Mouse (Mus musculus): ENCODE data around the gene Psmd13.
A peak's percentile ranks its signal among the peaks of the same experiment; 100 is the strongest.

The Psmd13 gene

DNA sequence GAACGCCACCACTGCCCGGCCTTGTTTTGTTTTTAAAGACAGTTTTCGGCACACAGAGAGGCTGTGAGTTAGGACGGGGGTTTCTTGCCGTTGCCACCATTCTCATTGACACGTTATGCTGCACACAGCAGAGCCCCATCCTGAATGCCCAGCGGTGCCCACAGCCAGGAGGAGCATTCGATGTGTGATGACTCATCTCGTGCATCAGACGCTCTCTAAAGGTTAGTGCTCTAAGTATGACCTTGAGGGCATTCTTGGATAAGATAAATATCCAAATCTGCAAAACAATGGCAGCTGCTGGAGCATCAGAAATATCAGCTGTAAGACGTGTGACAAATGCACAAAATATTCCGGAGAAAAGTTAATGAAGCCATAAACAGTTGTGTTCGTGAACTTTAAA lies 25.4 kb downstream of the Psmd13 start:
- DNase-seq (ENCODE audit: low spot score in 2 of 2) = no peak

DNA sequence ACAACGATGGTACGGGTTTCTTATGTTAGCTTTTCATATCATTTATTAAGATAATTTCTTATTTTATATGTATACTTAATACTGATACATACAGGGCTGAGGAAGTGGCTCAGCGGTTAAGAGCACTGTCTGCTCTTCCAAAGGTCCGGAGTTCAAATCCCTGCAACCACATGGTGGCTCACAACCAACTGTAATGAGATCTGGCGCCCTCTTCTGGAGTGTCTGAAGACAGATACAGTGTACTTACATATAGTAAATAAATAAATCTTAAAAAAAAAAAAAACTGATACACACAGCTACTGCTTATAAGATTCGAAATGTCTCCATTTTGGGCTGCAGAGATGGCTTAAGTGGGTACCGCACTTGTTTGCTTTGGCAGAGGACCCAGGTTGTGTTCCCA lies 25.9 kb downstream of the Psmd13 start:
- DNase-seq (ENCODE audit: low spot score in 2 of 2) = no peak

DNA sequence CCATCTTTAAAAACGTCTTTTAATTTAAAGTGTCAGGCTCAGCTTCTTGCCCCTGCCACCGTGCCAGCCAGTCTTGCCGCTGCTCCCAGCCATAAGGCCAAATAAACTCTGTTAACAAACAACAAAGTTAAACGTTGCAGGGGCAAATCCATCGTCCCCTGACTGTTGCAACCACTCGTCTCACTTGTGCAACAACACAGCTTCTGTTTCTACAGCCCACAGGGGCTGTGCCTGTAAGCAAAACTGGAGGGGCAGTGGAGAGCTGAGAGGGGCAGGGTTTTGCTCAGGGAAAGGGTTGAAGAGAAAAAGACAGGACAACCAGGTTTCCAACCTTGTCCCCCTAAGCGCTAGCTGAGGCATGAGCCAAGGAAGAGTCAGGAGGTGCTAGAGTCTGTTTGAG lies 26.4 kb downstream of the Psmd13 start:
- DNase-seq (ENCODE audit: low spot score in 2 of 2) = no peak

DNA sequence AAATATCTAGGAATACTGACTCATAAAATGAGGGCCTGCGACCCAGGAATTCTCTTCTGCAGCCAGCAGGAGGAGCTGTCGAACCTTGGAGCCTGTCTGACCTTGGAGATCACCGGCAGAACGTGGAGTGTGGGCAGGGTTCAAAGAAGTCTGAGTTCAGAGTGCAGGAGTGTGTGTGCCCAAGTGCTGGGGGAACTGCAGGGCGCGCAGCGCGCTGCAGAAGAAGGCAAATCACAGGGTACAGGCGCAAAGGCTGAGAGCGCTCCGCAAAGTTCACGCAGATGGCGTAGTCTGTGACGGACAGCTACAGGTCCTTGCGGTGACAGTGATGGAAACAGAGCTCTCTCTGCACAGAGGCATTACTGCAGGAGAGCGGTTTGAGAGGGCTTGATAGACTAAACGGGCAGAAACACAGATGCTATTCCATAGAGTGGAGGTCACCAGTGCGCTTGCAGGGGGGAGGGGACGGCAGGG lies 26.9 kb downstream of the Psmd13 start:
- peak; percentile 61 to 86 for DNase-seq (ENCODE audit: low spot score in 2 of 2)

DNA sequence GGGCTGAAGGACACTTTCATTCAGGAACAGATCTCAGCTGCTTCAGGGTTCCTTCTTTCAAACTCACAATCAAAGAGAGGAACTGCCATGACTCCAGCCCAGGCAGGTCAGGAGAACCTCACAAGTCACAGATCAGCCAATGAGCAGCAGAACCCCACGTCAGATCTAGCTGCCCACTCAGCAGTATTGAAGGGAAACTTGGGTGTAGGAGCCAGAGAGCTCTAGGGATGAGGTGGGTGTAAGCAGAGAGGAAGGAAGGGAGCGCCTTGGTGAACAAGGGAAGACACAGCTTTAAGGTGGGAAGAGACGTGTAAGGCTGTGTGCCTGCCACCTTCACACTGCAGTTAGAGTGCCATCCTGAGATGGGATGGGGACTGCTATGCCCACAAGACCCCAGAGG lies 30.5 kb downstream of the Psmd13 start:
- no peak for DNase-seq (ENCODE audit: low spot score in 2 of 2)

DNA sequence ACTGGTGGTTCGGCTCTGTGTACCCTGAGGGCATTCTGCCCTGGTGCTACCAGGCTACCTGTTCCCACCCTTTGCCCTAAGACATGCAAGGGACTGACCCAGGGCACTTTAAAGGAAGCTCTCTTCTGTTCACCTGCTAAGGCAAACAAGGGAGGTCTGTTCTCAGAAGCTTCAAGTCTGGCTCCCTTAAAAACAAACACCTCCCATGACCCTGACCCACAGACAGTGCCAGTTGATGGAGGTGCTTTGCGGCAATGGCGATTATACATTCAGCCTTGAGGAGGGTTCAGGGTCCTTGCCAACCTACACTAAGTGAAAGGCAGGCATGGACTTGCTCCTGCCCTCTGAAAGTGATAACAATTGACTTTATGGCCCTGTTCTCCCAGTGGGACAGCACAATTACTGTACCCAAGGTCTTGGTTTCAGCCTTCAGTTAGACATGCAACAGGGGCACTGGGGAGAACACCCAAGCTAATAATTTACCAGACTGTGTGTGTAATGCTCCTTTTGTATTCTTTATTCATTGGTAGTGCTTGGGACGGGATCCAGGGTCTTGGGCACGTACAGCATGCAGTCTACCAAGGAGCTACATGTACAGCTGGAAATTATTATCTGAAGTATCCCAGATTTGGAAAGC lies 31.2 kb downstream of the Psmd13 start:
- no peak for DNase-seq (ENCODE audit: low spot score in 2 of 2)

DNA sequence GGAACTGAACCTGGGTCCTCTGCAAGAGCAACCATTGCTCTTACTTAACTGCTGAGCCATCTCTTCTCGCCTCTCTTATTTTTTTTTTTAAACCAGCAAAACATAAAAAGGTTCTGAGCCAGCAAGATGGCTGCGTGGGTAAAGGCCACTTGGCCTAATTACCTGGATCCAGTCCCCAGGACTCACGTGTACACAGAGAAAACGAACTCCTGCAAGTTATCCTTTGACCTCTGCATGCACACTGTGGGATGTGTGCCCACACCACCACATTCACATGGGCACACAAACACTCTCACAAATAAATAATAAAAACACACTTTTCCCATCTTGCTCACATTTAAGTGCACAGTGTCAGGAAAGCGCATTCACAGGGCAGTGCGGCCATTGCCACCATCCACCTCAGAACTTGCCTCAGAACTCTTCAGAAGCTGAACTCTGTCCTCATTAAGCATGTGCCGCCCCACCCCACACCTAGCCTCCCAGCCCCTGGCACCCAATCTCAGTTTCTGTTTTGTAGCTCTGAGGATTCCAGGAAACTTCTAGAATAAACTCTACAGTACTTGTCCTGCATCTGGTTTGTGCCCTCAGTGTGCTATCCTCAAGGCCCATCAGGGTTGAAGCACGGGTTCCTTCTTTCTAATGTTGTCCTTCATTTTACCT lies 32.4 kb downstream of the Psmd13 start:
- no peak for DNase-seq (ENCODE audit: low spot score in 2 of 2)

DNA sequence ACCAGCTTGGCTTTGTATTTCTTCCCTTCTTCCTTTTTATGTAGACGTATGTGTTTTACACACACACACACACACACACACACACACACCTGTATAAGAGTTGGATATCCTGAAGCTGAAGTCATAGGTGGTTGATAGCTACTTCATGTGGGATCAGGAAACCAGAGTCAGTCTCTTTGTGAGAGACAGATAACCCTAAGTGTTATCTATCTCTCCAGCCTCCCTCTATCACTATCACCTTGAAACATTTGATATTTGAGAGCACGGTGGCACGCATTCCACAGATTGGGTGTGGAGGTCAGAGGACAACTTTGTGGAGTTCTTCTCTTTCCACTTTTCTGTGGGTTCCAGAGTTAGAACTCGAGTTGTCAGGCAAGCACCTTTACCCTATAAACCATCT lies 38.1 kb downstream of the Psmd13 start:
- no peak for DNase-seq (ENCODE audit: low spot score in 2 of 2)

DNA sequence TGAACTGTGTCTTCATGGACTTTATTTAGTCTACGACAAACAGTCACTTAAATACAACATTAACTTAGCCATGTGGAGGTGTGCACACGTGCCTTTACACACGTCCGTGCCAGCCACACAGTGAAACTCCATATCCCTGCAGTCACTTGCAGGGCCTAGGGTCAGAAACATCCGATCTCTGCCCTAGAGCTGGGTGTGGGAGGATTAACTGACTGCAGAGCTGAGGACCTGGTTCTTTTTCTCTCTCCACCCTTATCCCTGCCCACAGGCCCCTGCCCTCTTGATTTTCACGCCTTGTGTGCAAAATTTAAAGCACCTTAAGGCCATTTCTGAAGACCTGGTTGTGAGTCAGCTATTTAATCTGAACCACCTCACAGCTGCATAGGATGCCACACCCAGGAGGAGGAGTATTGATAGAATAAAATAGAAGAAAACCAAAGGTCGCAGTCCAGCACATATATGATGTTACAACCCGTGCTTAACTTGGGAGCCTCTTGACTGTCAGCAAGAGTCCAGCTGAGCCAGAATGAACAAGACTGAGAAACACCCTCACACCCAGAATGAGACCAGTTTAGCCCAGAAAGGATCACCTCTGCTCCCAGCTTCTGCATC lies 38.8 kb downstream of the Psmd13 start, which contains the start of gene Nlrp6:
Gene Nlrp6, plus strand, starts transcription at position 485 of the 612 bp plus-strand sequence.
- DNase-seq (ENCODE audit: low spot score in 2 of 2) = peak in 1 of 2 experiments; percentile 51

DNA sequence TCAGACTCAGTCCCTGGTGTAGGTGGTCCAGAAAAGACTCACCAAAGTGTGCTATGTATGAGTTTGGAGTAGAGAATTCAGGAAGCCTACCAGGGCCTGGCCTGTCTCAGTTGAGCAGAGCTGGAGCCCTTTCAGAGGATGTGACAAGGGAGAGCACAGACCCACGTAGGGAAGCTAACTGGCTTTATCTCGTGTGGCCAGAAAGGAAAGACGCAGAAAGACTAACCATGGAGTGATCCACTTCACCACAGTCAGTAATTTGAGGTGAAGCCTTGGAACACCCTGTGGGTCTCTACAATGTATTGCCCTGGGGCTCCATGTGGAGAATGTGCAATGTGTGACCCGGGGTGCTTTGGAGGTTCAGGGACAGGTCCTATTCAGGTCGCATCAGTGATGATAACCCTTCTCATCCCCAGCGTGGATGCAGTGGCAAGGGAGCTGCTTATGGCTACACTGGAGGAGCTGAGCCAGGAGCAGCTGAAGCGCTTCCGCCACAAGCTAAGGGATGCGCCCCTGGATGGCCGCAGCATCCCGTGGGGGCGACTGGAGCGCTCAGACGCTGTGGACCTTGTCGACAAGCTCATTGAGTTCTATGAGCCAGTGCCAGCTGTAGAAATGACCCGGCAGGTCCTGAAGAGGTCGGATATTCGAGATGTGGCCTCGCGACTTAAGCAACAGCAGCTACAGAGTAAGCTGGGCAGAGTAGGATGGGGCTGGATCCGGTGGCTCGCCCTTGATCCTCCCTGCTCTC lies 39.6 kb downstream of the Psmd13 start:
- no peak for DNase-seq (ENCODE audit: low spot score in 2 of 2)

DNA sequence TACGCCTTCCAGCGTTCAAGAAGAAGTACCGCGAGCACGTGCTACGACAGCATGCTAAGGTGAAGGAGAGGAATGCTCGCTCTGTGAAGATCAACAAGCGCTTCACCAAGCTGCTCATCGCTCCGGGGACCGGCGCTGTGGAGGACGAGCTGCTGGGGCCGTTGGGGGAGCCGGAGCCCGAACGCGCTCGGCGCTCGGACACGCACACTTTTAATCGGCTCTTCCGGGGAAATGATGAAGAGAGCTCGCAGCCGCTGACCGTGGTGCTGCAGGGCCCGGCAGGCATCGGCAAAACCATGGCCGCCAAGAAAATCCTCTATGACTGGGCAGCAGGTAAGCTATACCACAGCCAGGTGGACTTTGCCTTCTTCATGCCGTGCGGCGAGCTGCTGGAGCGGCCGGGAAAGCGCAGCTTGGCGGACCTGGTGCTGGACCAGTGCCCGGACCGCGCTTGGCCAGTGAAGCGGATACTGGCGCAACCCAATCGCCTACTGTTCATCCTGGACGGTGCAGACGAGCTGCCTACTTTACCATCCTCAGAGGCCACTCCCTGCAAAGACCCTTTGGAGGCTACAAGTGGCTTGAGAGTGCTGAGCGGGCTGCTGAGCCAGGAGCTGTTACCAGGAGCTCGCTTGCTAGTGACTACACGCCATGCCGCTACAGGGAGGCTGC lies 40.8 kb downstream of the Psmd13 start:
- DNase-seq (ENCODE audit: low spot score in 2 of 2) = no peak

DNA sequence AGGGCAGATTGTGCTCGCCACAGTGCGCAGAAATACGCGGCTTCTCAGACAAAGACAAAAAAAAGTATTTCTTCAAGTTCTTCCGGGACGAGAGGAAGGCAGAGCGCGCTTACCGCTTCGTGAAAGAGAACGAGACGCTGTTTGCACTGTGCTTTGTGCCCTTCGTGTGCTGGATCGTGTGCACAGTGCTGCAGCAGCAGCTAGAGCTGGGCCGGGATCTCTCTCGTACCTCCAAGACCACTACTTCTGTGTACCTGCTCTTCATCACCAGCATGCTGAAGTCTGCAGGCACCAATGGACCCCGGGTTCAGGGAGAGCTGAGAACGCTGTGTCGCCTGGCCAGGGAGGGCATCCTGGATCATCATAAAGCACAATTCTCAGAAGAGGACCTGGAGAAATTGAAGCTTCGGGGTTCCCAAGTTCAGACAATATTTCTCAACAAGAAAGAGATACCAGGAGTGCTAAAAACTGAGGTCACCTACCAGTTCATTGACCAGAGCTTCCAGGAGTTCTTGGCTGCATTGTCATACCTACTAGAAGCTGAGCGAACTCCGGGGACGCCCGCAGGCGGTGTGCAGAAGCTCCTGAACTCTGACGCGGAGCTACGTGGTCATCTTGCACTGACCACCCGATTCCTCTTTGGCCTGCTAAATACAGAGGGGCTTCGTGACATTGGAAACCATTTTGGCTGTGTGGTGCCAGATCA lies 41.5 kb downstream of the Psmd13 start:
- no peak for DNase-seq (ENCODE audit: low spot score in 2 of 2)

DNA sequence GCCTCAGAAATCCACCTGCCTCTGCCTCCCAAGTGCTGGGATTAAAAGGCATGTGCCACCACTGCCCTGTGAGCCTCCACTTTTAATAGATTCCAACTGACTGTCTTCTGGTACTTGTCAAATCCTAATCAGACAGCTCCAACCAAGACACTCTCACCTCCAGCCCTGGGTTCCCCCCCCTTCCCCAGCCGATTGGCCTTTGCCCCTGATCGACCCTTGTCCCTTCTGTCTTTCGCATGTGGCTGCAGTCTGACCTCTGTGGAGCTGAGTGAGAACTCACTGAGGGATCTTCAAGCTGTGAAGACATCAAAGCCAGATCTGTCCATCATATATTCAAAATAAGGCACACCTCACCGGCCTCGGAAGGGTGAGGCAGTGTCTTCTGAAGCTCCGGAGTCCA lies 45.4 kb downstream of the Psmd13 start:
- DNase-seq (ENCODE audit: low spot score in 2 of 2) = no peak

DNA sequence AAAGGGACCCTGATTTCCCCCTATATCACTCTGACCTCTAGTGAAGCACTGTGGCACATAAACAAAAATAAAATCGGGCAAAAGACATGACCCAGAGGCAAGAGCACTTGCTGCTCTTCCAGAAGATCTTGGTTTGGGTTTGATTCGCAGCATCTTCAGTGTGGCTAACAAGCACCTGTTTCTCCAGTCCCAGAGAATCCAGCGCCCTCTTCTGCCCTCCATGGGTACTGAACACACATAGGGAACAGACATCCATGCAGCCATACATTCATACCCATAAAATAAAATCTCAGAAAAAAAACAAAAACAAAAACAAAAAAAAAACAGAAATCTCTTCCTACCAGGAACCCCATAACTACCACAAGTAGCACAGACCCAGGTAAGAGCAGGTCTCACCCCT lies 56.7 kb downstream of the Psmd13 start:
- DNase-seq (ENCODE audit: low spot score in 2 of 2) = no peak

DNA sequence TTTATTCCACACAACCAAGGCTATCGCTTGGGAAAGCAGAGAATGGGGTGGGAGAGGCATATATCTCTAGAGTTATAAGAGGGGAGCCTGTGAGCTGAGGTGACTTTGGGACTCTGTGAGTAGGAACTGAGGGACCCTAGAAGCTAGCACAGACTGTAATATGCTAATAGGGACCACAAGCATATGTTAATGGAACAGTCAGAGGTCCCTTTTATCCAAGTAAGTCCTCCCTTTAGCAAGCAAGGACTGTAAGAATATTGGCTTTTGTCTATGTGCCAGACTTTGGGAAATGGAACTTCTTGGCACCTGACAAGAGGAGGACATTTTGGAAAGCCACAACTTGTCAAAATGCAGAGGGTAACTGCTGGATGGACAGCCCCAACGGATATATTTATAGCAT lies 57.1 kb downstream of the Psmd13 start:
- no peak for DNase-seq (ENCODE audit: low spot score in 2 of 2)

DNA sequence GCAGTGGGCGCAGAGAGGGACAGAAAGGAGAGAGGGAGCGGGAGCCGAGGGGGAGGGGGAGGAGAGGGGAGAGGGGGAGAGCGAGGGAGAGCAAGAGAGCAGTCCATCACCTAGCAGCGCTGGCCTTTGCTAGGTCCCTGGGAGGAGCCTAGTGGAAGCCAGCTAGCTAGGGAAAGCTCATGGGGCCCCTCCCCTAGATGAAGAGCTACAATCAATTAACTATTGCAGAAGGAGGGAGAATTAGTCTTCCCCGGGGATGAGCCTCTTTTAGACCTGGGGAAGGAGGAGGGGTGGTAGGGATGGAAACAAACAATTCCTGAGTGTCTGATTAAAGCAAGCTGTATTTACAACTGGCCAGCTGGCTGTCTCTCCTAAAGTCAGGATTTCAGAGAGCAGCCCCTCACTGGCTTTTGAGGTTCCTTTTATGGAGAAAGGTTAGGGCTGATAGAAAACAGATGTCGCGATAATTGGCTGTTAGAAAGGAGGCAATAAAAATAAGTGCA lies 58.0 kb downstream of the Psmd13 start:
- DNase-seq (ENCODE audit: low spot score in 2 of 2) = no peak

DNA sequence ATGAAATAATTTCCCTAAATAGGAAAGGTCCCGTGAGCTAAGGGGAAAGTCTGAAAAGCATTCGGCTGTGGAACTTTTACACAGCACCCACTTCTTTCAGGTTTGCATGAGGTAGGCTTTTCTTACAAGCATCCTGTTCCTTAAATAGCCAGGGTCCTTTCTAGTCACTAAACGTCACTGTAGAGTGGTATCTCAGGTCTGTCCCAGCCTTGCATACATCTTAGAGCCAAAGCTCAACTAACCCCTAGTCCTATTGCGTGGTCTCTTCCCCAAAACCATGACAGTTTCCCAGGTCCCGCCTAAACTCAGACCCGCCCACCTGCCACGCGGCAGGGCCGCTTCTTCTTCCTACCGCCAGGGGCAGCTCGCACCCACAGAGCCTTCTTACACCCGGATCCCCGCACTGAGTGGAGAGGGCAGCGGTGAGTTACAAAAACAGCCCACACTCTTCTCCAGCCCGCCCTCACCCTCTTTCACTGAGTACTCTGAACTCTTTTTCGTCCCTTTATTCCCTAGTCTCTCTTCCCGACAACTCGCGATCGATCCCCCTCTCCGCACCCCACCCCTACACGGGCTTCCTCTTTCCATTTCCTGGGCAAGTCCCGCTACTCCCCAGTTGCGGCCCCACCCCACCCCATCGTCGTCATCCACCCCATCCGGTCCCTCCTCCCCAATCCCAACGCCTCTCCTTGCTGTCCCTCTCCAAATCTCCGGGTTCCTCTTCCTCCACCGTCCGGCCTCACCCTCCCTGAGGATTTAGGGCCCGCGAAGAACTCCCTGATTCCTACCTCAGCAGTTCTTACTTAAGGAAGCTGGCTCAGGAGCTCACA lies 59.7 kb downstream of the Psmd13 start, which contains the start of gene Pgghg:
Gene Pgghg, plus strand, starts transcription at position 170 of the 830 bp plus-strand sequence.
- peak; percentile 79 to 89 for DNase-seq (ENCODE audit: low spot score in 2 of 2)

DNA sequence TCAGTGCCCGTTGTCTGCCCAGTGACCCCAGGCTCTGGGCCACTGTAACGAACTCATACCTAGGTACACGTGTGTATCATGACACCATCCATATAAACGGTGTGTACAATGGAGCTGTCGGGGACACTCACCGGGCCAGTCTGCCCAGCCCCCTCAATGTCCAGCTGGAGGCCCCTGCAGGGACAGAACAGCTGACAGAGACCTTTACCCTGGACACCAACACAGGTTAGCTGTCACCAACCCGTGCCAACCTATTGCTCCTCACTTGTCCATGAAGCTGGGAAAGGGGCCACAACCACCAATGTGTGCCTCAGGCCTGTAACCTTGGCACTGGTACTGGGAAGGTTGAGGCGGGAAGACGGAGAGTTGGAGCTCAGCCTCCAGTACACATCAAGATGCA lies 60.6 kb downstream of the Psmd13 start:
- DNase-seq (ENCODE audit: low spot score in 2 of 2) = no peak

DNA sequence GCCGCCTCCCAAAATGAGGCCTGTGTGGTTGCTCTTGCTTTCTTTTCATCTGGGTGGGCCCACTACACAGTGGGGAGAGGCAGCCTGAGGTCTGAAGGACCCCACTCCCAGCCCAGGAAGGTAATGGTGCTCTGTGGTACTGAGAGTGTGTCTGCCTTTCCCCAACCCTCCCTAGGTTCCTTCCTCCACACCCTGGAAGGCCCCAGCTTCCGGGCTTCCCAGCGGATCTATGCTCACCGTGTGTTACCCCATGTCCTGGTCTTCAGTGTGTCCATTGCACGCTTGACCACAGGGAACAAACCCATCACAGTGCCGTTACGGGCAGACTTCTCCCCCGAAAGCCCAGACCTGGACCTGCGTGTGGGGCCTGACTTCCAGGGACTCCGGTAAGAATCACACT lies 61.0 kb downstream of the Psmd13 start:
- no peak for DNase-seq (ENCODE audit: low spot score in 2 of 2)

DNA sequence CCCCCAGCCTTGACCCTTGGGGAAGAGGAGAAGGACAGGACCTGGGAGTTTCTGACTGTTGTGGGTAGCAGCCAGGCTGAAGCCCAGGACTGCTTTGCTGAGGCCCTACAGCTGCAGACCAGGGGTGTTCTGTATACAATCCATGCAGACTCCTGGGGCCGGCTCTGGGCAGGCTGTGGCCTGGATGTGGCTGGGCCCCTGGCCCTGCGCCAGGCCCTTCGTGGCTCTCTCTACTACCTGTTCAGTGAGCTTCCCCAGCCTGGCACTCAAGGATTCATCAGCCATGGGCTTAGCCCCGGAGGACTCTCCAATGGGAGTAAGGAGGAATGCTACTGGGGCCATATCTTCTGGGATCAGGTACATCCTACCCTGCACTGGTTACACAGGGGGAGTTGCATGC lies 61.6 kb downstream of the Psmd13 start:
- DNase-seq (ENCODE audit: low spot score in 2 of 2) = no peak

All from spleen, postnatal 4 days (tissue).